Mouse (Mus musculus) neural tube, embryonic 10.5 days (tissue): ENCODE results near the gene Egfl8.
A peak's percentile ranks its signal among the peaks of the same experiment; 100 is the strongest.

ENCODE experiments used
- DNase-seq: peaks from one replicate; pipeline ENCODE4 v3.0.0-alpha.2; 2017; ENCODE audit warnings: low spot score; ENCODE audit errors: extremely low spot score

Egfl8 gene

DNA sequence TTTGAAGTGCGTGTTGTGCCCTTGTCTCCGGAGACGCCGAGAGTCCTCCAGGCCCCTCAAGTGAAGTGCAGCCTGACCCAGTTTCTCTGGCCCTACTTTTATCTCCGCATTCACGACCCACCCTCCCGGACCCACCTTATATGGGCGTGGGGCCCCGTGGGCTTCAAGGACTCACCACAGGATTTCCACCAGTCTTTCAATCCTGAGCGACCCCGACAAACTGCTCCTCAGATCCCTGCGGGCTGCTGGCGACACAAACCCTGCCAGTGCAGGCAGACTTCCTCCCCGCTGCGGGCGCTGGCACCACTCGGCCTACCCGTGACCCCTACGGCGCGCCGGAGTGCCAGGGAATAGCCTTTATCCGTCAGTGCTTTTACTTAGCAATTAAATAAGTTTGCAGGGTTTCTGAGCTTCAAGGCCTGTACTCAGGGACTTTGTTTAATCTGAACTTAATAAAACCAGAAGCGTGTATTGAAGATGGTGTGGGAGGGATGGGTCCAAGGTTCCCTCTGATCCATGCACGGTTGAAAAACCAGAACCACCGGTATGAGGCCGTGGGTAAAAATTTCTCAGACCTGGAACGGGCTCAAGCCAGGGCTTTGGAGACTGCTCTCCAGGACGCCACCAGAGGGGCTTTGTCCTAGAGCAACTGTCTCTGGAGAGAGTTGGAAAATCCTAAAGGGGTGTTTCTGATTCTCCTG, 12.3 kb upstream of the Egfl8 start, which contains the start of gene Ppt2:
Ppt2 (minus strand) TSS at position 568 of the 701 bp plus-strand sequence.
- no peak for DNase-seq

DNA sequence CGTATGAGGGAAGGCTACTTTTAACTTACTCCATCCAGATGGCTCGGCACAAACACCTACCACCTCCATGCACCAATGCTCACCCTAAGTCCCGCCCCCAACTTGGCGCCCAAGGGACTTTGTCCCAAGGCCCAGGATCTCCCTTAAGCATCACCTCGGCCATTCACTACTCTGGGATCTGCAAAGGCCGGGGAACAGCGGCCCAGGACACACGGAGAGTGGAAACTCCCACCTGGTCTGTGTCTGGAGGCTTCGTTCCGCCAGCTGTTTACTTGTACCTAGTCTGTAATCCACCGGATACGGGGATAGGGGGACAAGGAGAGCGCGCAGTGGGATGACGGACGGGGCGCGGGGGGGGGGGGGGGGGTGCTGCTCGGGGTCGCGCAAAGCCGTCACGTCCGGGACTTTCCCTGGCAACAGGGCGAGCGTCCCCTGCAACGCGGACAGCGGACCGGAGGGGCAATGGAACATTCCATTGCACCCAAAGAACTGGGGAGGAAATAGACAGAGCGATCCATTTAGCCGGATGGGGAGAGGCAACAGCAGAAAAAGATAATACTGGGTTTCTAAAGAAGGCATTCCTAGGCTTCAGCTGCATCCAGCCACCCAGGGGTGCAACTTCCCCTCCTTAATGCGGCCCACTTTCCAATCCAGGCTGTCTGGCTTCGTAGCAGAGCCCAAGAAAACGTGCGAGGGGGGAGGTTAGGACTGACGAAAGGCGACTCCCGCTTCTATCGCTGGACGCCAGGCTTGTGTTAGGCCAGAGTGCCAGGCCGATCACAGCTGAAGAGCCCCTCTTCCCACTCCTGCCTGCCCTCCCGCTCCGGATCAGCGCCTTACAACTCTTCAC, 11.5 kb upstream of the Egfl8 start:
- peak; percentile 90 for DNase-seq

DNA sequence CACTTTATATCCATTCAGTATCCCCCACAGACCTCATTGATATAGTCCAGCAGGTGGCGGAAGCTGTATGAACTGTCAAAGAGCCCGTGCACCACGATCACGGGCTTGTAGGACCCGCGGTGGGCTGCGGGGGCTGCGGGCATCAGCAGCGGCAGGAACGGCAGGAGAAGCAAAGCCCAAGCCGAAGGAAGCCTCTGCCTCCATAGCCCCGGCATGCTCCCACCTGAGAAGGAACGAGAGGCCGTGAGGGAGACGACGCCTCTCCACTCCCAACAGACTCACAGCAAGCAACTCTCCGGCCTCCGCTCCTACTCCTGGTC, 11.0 kb upstream of the Egfl8 start:
- DNase-seq: peak; percentile 57

DNA sequence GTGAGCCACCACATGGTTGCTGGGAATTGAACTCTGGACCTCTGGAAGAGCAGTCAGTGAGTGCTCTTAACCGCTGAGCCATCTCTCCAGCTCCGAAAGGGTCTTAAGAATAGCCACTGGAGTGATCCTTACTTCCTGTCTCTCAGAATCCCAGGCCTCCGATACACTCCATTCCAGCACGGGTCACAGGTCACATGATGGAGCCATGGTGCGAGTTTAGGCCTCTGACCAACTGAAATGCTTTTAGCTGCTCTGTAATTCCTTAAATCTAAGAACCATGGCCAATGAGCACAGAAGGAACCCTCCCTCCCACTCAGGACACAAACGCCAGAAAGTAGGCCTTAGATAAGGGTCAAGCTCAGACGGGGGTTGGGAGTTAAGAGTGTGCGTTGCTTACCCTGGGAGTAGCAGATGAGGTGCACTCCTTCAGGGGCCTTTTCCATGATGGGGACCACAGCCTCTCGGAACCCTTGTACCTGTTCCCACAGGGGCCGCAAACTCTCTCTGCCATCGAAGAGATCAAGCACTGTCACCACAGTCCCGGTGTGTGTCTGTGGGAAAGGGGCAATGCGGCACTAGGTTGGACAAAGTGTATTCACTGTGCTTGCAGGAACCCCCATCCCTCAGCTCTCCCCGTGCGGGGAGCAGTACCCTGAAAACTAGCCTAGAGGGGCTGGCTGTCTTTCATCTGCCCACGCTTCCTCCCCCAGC, 10.4 kb upstream of the Egfl8 start:
- no peak for DNase-seq

DNA sequence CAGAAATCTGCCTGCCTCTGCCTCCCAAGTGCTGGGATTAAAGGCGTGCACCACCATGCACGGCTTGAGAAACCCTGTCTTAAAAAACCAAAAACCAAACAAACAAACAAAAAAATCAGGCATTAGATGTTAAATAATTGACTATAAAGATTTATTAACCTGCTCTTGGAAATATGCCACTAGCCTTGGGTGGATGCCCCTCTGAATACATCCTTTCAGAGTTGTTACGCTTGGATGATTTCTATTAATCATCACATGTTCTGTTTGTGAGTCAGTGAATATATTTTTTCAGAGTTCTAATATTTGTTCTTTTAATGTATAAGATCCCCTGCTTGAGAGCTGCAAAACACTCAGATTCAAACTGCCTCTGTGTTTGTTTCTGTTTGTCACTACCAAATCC, 9.2 kb upstream of the Egfl8 start:
- no peak for DNase-seq

DNA sequence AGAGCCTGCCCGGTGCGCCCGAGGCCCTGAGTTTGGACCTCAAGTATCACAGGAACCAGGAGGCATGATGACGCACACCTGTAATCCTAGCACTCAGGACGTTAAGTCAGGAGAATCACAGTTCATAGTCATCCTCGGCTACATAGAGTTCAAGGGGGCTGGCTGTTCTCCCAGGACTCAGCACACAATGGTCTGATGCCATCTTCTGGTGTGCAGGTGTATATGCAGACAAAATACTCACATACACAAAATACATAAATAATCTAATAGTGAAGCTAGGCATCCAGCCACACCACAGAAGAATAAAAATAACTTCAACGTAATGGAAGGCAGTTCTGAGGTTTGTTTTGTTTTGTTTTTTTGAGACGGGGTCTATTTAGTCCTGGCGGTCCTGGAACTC, 7.4 kb upstream of the Egfl8 start:
- no peak for DNase-seq

DNA sequence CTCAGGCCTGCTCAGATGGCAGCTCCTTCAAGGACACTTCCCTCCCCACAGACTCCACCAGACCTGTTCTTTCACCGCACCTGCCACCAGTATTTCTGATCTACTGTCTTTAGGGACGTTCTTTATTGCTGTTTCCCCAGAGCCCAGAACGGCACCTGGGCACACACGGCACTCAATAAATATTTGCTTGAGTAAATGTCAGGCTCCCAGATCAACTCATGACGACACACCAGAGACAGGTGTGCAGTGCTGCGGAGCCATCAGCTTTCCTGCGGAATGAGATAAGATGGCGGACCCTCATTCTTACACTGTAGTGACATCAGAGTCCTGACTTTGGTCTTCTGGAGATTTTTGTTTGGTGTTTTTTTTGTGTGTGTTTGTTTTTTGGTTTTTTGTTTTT, 5.2 kb upstream of the Egfl8 start:
- no peak for DNase-seq

DNA sequence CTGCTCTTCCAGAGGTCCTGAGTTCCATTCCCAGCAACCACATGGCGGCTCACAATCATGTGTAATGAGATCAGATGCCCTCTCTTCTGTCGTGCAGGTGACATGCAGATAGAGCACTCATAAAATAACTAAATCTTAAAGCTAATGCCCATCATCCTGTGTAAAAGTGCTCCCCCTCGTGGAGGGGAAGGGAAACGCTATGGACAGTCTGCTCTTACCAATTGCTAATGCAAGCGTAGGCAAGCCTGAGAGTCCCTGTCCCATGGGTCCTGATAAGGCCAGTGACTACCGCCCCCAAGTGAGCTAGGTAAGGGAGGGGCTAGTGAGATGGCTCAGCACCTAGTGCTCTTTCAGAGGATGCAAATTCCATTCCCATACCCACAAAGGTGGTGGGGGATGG, 3.2 kb upstream of the Egfl8 start:
- peak; percentile 62 for DNase-seq

DNA sequence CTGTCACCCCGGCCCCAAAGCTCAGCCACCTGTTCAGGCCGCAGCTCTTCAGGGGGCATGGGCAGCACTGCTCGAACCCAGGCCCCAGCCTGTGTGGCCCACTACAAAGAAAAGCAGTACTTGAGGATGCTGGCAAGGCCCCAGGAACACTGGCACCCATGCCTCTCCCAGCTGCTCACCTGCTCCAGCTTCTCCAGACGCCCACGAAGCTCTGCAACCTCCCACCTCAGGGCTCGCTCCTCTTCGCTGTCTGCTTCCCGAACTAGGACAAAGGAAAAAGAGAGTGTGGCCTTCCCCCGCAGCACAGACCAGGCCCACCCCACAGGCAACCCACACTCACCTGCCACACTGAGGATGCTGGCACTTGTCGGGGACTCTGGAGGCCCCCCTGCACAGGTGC, 1.9 kb downstream of the Egfl8 start:
- DNase-seq: no peak

DNA sequence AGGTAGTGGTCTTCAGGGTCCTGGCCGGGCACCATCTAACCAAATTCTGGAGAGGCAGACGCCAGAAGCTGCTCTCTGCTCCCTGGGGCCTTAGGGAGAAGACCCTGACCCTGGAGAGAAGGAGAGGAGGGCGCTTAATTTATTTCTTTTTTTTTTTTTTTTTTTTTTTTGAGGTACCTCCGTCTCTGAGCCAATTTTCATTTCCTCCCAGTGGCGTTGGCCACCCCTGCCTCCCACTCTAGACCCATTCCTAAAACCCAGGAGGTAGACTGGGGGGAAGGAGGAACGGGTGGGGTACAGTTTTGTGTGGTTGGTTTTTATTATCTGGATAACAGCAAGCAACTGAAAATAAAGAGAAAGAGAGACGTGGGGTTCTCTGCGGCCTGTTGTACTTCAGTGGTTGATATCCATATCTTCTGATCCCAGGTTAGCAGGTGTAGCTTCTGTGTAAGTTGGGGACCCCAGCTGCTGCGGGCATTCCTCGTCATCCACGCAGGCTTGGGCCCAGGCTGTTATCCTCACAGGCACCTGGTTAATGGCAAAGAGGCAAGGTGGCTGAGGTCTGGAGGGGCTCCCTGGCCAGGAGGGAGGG, 2.6 kb downstream of the Egfl8 start:
- no peak for DNase-seq

DNA sequence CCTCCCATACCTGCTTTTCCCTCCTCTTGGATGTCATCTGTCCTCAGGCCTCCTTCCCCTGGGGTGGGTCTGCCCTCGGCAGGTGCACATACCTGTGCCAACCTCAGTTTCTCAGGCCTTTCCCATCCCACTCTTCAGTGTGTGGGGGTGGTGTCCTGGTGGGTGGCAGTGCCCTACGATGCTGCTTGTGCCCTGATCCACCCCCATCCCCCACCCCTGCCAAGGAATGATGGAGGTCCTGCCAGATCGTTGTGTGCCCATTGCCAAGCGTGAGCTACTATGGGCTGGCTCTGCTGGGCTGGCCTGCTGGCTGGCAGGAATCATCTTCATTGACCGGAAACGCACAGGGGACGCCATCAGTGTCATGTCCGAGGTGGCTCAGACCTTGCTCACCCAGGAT, 4.7 kb downstream of the Egfl8 start:
- DNase-seq: no peak

DNA sequence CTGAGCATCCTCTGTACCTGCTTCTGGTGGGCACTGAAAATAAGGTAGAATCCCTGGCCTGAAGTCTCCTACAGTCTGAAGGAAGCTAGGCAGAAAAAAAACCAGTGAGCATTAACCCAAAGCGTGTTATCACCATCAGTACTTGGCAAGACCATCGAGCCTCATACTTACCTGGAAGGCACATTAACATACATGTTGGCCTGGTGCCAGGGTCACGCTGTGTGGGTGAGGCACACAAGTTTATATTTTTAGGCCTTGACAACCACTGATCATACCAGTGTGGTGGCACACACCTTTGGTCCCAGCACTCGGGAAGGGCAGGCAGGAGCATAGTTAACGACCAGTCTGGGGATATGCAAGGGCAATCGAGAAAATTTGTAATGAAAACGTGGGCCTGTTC, 7.8 kb downstream of the Egfl8 start:
- DNase-seq: no peak

DNA sequence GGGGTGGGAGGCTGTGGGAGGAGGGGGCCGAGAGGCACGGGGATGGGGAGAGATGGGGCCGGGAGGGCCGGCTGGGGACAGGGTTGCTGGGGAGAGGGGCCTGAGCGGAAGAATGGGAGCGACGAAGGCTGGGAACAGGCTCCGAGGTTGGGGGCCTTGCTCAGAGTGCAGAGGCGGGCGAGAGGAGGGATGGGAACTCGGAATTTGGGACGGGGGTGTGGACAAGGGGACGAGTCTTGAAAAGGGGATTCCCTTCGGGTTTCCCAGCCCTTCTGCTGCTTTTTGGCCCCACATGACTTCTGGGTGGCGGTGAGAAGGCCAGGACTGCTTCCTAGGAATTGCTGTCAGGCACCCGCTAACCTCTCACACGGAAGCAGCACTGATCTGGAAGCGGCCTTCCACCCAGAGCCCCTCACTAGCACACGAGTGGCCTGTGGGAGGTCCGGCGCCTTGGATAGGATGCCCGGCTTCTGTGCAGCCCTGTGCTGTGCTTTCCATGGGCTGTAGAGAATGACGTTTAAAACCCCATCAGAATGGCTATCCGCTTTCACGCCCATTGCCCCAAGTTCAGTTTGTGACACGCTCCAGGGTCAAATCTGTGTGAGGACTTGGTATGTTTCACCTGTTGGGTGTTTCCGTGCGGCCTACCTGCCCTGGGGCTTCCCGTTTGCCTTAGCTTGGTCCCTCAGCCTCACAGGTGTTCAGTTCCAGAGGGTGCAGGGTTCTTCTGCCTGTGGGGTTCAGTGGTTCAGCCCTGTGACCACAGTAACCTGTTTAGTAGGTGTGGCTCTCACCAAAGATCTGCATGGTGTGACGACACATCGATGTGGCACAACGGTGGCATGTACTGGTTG, 9.4 kb downstream of the Egfl8 start:
- no peak for DNase-seq

DNA sequence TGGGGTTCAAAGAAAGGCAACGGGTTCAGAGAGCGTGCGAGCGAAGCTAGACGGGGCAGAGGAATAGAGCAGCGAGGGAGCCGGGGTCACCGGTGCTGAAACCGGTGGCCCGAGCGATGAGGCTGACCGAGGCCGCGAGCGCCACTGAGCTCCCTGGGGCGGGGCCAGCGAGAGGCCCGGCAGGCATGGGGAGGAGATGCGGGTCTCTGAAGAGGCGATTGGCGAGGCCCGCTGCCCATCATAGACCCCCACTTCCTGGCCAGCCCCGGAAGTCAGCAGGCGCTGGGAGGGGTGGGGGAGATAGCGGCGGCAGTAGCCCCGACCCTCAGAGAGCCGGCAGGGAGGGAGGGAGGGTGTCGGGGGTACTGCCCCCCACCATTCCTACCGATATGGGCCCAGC, 10.2 kb downstream of the Egfl8 start:
- DNase-seq: peak; percentile 94

DNA sequence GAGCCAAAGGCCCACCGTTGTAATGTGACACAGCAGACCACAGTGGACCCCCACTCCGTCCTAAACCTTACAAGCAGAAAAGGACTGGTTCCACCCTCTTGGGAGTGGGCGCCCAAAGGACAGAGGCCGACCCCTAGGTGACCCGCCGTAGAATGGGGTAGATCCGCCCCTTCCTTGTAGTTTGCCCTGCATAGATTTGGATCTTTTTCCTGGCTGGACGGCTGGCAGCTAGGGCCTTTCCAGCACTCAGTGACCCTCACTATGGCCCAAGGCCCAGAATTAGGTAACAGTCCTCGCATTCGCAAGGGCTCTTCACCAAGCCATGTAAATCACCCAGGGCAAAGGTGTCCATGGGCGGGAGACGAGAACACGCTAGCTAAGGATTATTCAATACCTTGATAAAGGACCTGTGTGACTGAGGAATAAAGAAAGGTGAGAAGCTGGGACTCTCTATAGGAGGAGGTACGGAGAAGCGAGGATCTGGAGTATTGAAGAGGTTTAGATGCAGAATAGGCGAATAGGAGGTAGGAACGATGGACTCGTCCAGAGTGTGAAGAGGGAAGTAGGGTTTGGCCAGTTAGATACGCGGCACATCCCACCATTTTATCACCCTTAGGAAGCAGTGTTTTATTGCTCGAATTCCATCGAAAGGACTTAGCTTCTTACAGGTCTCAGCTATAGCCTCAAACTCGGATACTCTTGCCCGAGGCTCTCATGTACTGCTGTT, 11.1 kb downstream of the Egfl8 start:
- no peak for DNase-seq

DNA sequence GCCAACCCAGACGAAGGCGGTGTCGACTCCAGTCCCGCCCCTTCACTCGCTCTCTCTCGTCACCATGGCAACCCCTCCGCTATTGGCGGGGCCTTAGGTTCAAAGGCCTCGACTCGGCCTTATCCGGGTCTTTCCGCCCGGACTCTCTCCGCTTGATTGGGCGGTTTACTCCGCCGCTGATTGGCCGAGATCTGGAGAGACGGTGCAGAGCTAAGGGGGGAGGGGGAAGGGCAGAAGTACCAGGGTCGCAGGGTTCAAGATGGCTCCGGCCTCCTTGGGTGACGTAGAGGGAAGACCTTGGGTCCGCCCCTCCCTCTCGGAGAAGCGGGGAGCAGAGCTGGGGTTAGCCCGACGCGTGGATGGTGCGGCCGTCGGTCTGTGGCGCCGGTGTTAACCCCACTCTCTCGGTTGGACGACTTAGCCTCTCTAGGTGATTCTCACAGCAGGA, 11.7 kb downstream of the Egfl8 start, which contains the start of gene Agpat1:
Agpat1 (plus strand) TSS at position 202 of the 448 bp plus-strand sequence.
- peak; percentile 100 for DNase-seq

DNA sequence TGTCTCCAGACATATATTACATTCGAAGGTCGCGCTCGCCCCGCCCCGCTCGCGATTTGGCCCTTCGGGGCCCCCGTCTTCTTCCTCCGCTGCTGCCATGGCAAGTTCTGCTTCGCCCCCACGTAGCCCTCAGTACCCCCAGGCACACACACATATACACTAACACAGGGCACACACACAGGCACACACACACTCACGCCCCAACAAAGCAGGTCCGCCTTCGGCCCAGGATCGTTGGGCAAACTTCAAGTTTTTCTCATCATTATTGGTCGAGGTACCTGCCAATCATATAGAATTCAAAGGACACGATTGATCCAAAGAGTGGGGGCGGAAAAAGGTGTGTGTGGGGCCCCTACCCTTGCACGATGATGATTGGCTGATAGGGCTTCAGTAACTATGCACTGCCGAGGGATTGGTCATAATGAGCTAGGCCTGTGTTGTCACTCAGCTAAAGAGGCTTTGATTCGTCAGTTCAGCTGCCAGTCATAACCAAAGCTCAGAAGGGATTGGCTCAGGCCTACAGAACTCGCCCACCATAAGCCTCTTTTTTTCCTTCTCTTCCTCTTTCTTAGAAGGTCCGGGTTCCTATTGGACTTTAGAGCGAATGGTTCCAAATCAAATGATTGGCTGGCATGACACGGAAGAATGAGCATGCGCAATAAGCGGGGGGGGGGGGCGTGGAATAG, 12.3 kb downstream of the Egfl8 start, which contains the start of gene Rnf5:
Rnf5 (minus strand) TSS at position 316 of the 686 bp plus-strand sequence.
- peak; percentile 82 for DNase-seq

DNA sequence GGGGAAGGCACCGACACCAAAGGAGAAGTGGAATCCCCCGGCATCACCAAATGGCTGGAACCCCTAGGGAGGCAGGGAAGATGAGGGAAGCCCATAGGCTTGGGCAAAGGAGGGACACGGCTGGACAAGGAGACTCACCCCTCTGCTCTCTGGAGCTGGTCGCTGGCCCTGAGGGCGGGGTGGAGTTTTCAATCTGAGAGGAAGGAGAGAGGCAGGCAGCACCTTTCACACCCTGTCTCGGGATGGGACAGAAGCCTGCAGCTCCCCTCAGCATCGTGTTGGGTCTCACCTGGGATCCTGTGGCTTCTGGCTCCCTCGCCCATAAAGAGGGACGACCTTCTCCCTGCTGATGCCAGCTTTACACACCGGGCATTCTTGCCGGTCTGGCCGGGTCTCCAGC, 14.0 kb downstream of the Egfl8 start:
- DNase-seq: no peak

DNA sequence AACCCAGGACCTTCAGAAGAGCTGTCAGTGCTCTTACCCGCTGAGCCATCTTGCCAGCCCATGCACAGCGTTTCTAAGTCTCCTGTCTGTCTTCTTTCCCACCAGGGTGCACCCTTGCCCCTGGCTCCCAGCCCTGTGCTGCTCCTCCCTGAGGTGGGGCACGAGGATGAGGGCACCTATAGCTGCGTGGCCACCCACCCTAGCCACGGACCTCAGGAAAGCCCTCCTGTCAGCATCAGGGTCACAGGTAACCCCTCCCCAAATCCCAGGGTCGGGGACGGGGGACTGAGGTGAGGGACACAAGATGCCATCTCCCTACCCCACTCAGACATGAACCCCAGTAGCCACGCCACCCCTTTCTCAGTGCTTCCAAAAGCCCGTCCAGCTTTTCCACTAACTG, 15.9 kb downstream of the Egfl8 start:
- DNase-seq: no peak
